28 mouse cellular contexts compared by ENCODE assay signal in genomic region chr4:38334529-38335149, GRCm38 (mm10).
A peak's percentile ranks its signal among the peaks of the same experiment; 100 is the strongest.
DNase-seq lines count a peak whose midpoint lies in the region; ATAC-seq lines count a peak whose summit lies in the region.
"Had no signal": no experiment of that assay in that cellular context is flagged by ENCODE, and none has a peak within 500 bp of the region (broad histone marks: within the 10 kb centered on the region; RNA-seq: fewer than 3 reads in every experiment).

No protein-coding gene starts in this region.

- WGBS in heart, embryonic 15.5 days, result 46% methylated on average over 3 of the region's 3 CpGs
- 70% methylated on average over 3 of the region's 3 CpGs for WGBS in intestine, embryonic 16.5 days
- WGBS in liver, embryonic 12.5 days (ENCODE audit: insufficient replicate concordance), result 74% methylated on average over 3 of the region's 3 CpGs

- no peaks in the 10 kb centered on the region for H3K9me3 ChIP-seq in heart, embryonic 15.5 days (replicated peaks)
- no peaks in the 10 kb centered on the region for H3K9me3 ChIP-seq in intestine, embryonic 16.5 days (ENCODE audit: control insufficient read depth, low read length)
- H3K9me3 ChIP-seq in liver, embryonic 12.5 days (replicated peaks), result no peaks in the 10 kb centered on the region
- H3K9me3 ChIP-seq: forebrain, embryonic 10.5 days; limb, embryonic 12.5 days; megakaryocyte, embryonic 14.5 days; midbrain, embryonic 15.5 days; neural tube, embryonic 12.5 days had no signal

- ATAC-seq in heart, embryonic 15.5 days (replicated peaks; ENCODE audit: insufficient number of reproducible peaks, insufficient read depth, low FRiP score, low read depth), result peak; percentile 69; the same call in 1 of the 2 replicates
- ATAC-seq in intestine, embryonic 16.5 days, result peak; percentile 98
- peak; percentile 82 for ATAC-seq in liver, embryonic 12.5 days
- ATAC-seq: forebrain, postnatal 0 days; inflammation-experienced regulatory T-cells, adult 6 months; midbrain, embryonic 15.5 days had no signal

- no peak overlapping the region for H3K27ac ChIP-seq in heart, embryonic 15.5 days
- 0 out of 2 replicates have a peak overlapping the region, but pooled peaks have one; percentile 4 for H3K27ac ChIP-seq in intestine, embryonic 16.5 days (ENCODE audit: low read length)
- H3K27ac ChIP-seq in liver, embryonic 12.5 days, result no peak overlapping the region
- H3K27ac ChIP-seq: forebrain, embryonic 10.5 days; heart, adult 2 months; hindbrain, embryonic 14.5 days; layer of hippocampus, adult 2 months; limb, embryonic 12.5 days; midbrain, embryonic 15.5 days; neural tube, embryonic 12.5 days had no signal

- 0 out of 2 replicates have a peak overlapping the region, but pooled peaks have one; percentile 15 for H3K4me2 ChIP-seq in heart, embryonic 15.5 days
- no peak overlapping the region for H3K4me2 ChIP-seq in intestine, embryonic 16.5 days (ENCODE audit: low read depth, low read length)
- no peak overlapping the region for H3K4me2 ChIP-seq in liver, embryonic 12.5 days
- H3K4me2 ChIP-seq: hindbrain, embryonic 14.5 days; limb, embryonic 12.5 days; lung, embryonic 14.5 days; midbrain, embryonic 15.5 days; neural tube, embryonic 12.5 days had no signal

- no peak overlapping the region for H3K9ac ChIP-seq in heart, embryonic 15.5 days
- H3K9ac ChIP-seq in intestine, embryonic 16.5 days (ENCODE audit: low read depth, low read length), result no peak overlapping the region
- H3K9ac ChIP-seq in liver, embryonic 12.5 days, result no peak overlapping the region
- H3K9ac ChIP-seq: forebrain, postnatal 0 days; hindbrain, embryonic 14.5 days; limb, embryonic 12.5 days; lung, embryonic 14.5 days; midbrain, embryonic 15.5 days; neural tube, embryonic 12.5 days had no signal

- DNase-seq in heart, postnatal 14 days, result no peak
- peak; percentile 45 for DNase-seq in yolk sac, embryonic 10.5 days (ENCODE audit: low spot score)
- DNase-seq in kidney, postnatal 36 days, result no peak
- no peak for DNase-seq in lung, postnatal 25 days (ENCODE audit: low spot score)
- DNase-seq: adrenal gland, adult 2 months; cerebellum, adult 11-12 months; cerebellum, postnatal 10 days; forebrain, postnatal 0 days; gastrocnemius, postnatal 14 days; kidney, adult 9 months; kidney, postnatal 14 days; layer of hippocampus, postnatal 36 days; lung, embryonic 14.5 days; lung, postnatal 36 days; right cerebral cortex, postnatal 25 days; spleen, adult 18-20 months had no signal

- H3K36me3 ChIP-seq in heart, embryonic 15.5 days, result no peaks in the 10 kb centered on the region
- no peaks in the 10 kb centered on the region for H3K36me3 ChIP-seq in intestine, embryonic 16.5 days (ENCODE audit: control insufficient read depth, insufficient read depth, low read length)
- H3K36me3 ChIP-seq in liver, embryonic 12.5 days, result no peaks in the 10 kb centered on the region
- H3K36me3 ChIP-seq: forebrain, embryonic 10.5 days; limb, embryonic 12.5 days; midbrain, embryonic 15.5 days; neural tube, embryonic 12.5 days had no signal

- H3K4me1 ChIP-seq in heart, embryonic 15.5 days (replicated peaks), result peaks cover 6% of the 10 kb centered on the region
- H3K4me1 ChIP-seq in intestine, embryonic 16.5 days (ENCODE audit: control insufficient read depth, insufficient read depth, low read length), result no peaks in the 10 kb centered on the region
- H3K4me1 ChIP-seq in liver, embryonic 12.5 days, result no peaks in the 10 kb centered on the region
- H3K4me1 ChIP-seq: forebrain, embryonic 10.5 days; limb, embryonic 12.5 days; megakaryocyte, embryonic 14.5 days; midbrain, embryonic 15.5 days; neural tube, embryonic 12.5 days had no signal

- intact Hi-C loops in heart, postnatal 14 days (cut with DNase I), result no loop called here

- no peaks in the 10 kb centered on the region for H3K27me3 ChIP-seq in heart, embryonic 15.5 days
- H3K27me3 ChIP-seq in intestine, embryonic 16.5 days (replicated peaks; ENCODE audit: control insufficient read depth, insufficient read depth, low read length), result no peaks in the 10 kb centered on the region
- H3K27me3 ChIP-seq in liver, embryonic 12.5 days (replicated peaks), result no peaks in the 10 kb centered on the region
- H3K27me3 ChIP-seq: limb, embryonic 12.5 days; megakaryocyte, embryonic 14.5 days; midbrain, embryonic 15.5 days; neural tube, embryonic 12.5 days had no signal

- H3K4me3 ChIP-seq in heart, embryonic 15.5 days, result no peak overlapping the region
- H3K4me3 ChIP-seq in intestine, embryonic 16.5 days (ENCODE audit: low read length), result no peak overlapping the region
- H3K4me3 ChIP-seq in liver, embryonic 12.5 days, result no peak overlapping the region
- H3K4me3 ChIP-seq: forebrain, embryonic 10.5 days; heart, adult 2 months; layer of hippocampus, adult 2 months; limb, embryonic 12.5 days; megakaryocyte, embryonic 14.5 days; midbrain, embryonic 15.5 days; neural tube, embryonic 12.5 days had no signal
